Mouse (Mus musculus) retina, embryonic 14.5 days (tissue): ENCODE data around the gene Etv2.

ENCODE experiments used
- DNase-seq: peaks from one replicate; pipeline ENCODE4 v3.0.0-alpha.2; 2015; ENCODE audit warnings: low spot score

Gene Etv2

DNA sequence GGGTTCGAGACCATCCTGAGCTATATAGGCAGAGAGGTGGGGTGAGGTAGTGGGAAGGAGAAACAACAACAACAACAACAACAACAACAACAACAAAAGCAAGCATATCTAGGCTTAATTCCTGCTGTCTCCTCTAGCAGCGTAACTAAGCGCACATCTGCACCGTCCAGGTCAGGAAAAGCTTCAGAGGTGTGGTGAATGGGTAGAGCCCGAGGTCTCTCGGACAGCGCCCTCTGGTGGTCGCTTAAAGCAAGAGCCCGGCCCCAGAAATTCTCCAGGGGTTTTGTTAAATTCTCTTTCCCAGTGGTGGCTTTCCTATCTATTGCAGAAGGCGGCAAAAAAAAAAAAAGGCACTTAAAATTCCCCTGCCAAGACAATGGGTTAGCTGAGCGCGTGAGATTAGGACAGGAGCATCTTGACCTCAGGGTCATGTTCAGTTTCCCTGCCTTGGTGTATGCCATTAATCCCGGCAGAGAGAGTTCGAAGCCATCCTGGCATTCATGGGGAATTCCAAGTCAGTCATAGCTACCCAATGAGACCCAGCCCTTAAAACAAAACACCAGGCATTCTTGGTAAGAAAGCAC, 22.0 kb downstream of the Etv2 start:
- peak; percentile 81 for DNase-seq

DNA sequence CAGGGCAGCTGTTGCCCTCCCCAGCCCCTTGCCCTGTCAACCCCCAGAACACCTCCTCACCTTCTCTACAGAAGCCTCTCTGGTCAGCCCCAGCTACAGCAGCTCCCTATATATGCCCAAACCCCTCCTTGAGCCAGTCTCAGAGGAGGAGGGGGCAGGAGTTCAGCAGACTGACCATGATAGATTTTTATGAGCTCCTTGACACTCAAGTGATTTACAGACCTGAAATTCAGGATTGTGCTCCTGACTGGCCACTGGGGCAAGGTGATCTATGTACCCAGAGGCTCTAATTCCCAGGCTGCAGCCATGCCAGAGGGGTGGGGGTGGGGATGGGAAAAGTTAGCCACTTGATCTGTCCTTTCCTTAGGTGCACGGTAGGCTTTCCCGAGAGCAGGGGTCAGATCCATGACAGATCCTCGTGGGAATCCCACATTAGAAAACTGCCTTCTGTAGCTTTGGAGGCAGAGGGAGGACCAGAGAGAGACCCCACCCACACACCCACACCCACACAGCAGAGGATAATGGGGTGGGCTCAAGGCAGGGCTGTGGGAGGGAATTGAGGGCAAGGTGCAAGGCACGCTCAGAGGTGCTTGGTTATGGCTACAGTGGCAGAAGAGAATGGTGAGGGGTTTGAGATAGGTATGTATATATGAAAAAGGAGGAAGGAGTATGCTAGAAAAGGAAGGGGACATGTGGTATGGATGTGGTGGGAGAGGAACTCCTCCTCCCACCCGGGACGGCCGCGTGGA, 22.8 kb downstream of the Etv2 start, which contains the start of gene Upk1a:
Gene Upk1a (minus strand): TSS at position 194 of the 749 bp plus-strand sequence.
- no peak for DNase-seq

DNA sequence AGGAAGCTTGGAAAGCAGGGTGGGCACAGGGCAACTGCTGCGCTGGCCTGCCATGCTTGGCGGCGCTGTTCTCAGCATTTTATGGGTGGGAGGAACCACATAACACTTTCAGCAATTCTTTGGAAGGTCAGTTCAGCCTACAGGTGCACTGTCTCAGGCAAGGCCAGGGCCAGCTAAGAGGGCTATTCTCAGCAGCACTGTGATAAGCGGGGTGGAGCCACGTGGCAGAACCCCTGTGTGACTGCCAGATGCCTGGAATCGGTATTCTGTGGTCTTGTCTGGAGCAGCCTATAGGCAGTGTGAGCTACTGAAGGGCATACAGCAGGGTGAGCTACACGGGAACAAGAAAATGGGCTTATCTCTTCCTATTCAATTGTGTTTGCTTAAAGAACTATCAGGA, 25.6 kb downstream of the Etv2 start:
- DNase-seq, result no peak

DNA sequence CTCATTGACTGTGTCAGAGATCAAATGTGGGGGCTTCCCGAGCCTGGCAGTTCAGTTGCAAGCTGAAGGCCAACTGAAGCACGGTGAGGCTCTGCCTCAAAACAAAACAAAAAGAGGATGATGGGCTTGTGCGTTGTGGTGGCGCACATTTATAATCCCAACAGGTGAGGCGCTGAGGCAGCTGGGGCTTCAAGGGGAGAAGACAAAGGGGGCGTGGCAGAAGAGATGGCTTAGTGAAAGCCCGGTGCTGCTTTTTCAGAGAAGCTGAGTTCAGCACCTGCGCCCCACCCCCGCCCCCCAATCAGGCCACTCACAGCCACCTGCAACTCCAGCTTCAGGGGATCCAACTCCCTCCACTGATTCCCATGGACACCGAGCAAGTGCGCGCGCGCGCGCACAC, 27.2 kb downstream of the Etv2 start:
- no peak for DNase-seq

DNA sequence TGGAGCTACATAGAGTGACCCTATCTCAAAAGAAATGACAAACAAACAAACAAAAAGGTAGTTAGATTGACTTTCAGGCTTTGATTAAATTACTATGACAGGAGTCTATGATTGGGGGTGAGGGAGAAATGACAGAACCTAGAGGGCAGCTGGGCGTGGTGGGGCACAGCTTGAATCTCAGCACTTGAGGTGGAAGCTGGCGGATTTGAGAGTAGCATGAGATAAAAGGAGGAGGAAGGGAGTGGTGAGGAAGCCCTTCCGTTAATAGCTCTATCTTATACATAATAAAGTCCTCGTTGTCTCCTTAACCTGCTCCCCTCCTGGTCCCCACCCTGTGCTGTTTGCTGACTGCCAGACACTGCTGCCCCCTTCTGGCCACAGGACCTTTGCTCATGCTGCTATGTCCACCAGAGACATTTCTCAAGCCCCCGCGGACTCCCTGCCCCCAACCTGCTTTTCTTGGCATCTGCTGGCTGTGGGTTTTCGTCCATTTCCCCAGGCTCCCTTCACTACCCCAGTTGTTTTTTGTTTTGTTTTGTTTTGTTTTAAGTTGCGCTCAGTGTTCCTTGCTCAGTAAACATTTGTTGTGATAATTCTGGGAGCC, 27.8 kb downstream of the Etv2 start:
- peak; percentile 71 for DNase-seq

DNA sequence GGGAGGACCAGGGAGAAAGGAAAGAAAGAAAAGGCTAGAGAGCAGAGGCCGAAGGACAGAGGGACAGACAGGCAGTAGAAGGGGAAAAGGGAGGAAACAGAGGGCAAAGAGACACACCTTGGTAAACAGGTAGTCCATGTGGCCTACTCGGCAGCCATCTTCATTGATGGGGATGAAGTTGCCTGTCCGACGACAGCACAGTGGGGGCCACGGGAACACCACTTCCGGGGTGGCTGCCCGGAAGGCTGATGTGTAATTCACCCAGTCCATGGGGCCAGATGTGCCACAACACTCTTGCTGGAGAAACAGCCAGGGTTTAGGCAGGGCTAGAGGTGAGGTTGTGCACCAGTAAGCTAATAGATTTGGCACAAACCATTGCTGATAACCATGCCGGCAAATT, 30.7 kb downstream of the Etv2 start:
- no peak for DNase-seq

DNA sequence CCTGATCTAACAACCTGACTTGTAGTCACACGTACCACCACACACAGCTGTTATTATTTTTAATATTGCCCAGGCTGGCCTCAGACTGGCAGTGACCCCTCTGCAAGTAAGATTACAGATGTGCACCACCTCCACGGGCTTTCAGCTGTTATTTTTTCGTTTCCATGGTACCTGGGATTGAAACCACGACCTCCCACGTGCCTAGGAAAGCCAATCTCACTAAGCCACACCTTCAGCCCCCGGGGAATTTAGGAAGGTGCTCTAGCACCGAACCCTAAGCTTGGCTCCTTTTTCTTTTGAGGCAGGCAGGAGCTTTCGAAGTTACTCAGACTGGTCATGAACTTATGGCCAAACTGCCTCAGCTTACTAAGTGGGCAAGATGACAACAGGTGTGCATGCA, 31.2 kb downstream of the Etv2 start:
- no peak for DNase-seq

DNA sequence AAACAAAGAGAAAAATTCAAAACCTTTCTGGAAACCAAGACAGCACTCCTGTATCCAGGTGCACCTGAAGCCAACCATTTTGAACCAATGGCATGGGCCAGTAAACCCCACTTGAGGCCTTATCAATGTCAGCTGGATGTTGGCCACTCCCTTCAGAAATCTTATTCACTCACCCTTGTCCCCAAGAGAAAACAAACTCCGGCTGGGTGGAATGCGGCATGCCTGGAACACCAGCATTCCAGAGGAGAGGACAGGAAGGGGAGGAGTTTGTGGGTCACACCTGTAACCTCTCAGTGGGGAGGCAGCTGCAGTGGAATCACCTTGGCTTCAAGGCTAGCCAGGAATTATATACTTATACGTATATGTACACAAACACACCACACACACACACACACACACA, 33.1 kb downstream of the Etv2 start:
- DNase-seq, result no peak

DNA sequence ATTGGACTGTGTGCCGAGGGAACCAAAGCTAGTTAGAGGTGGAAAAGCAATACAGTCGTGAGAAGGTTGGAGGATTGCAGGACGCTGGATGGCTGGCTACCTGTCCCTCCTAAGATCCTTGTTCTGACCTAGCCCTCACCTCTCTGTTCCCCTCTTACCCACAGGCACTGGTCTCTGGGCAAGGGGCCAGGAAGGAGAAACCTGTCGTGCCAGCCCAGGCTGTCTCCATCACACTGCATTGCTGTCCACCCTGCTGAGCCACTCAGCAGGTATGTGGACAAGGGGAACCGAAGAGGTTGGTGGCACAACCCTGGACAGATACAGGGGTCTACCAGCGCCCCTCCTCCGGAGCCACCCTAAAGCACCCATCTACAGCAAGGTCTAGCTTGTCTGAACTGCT, 35.0 kb downstream of the Etv2 start:
- DNase-seq, result no peak

DNA sequence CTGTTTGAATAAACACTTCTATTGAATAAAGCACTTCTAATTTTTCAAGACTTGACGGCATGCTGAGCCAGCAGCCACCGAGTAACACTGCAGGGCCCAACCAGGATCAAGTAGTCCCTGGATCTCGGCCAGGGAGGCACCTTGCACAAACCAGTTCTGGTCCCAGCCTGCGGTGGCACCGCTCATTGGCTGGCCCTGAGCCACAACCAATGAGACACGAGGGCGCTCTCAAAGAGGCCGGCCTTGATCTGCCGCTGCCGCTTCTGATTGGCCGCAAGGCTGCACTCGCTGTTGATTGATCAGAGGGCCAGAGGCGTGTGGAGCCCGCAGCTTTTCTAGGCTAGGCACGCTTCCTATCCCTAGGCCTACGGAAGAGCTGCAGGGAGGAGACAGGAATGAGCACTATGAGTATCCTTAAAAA, 35.7 kb downstream of the Etv2 start:
- peak; percentile 87 for DNase-seq

DNA sequence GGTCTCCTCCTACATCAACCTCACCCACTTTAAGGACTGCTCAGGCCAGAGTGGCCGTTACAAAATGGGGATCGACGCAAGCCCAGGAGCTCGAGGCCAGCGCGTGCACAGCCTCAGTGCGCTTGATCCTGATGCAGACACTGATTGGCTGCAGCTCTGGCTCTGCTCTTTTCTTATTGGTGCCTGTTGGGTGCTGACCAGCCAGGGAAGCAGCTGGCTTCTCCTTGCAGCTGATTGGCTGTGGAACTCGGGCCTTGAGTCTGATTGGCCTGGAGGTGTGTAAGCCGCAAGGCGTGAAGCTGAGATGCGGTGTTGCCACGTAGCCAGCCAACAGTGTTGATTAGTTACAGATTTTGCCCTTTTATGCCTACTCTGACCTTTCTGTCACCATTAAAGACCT, 36.9 kb downstream of the Etv2 start, which contains the start of gene Zbtb32:
Gene Zbtb32 (minus strand): TSS at position 124 of the 400 bp plus-strand sequence.
- no peak for DNase-seq

DNA sequence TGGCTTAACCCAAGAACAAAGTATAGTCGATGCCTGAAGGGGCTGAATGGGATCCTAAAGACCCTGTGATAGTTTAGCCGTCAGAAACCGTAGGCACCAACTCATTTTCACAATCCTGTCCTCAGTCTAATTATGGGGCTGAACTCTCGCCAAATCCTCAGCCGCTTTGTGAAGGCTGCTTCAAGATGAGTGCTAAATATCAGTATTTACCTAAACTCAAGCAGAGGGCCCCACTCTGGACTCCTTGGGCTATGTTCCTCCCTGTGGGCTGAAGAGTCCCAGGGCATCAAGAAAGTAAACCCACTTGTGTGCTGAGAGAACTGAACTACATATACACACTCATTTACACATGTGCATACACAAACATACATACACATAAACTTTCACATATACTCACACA, 38.8 kb downstream of the Etv2 start:
- DNase-seq, result no peak

DNA sequence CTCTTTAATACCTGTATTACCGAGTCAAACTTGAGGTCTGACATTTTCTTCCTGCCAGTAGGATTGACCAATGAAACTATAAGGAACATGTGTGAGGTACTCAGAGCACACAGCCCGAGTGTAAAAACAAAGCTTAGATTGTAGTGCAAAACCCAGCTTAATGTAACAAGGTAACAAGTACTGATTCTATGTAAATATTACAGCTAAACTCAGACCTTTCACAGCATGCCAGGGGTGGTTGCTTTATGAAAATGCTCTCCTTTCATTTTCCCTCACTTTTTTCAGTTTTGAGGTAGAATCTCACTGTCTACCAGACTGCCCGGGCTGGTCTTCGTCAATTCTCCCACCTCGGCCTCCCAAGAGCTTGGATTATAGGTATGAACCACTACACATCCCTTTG, 39.6 kb downstream of the Etv2 start:
- DNase-seq, result no peak

DNA sequence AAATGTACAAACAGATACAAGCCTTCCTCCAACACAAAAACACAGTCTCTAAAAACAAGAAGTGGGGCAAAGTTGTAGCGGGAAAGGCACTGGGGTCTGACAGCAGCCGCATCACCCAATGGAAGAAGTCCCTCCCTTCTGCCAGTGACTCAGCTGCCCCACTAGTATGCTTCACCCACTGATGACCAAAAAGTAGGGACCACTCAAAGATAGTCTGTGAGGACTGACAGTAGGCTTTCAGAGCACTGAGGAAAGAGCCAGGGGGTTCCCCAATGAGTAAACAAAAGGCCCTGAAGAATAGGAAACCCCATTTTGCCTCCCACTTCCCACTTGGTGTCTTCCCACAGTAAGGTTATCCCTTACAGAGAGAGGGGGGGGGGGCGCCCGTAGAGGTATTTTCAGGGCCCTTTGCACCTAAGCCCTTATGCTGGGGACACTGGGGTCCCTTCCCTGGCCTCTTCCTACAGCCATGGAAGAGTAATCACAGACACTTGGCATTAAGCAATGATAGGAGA, 41.1 kb downstream of the Etv2 start:
- no peak for DNase-seq

DNA sequence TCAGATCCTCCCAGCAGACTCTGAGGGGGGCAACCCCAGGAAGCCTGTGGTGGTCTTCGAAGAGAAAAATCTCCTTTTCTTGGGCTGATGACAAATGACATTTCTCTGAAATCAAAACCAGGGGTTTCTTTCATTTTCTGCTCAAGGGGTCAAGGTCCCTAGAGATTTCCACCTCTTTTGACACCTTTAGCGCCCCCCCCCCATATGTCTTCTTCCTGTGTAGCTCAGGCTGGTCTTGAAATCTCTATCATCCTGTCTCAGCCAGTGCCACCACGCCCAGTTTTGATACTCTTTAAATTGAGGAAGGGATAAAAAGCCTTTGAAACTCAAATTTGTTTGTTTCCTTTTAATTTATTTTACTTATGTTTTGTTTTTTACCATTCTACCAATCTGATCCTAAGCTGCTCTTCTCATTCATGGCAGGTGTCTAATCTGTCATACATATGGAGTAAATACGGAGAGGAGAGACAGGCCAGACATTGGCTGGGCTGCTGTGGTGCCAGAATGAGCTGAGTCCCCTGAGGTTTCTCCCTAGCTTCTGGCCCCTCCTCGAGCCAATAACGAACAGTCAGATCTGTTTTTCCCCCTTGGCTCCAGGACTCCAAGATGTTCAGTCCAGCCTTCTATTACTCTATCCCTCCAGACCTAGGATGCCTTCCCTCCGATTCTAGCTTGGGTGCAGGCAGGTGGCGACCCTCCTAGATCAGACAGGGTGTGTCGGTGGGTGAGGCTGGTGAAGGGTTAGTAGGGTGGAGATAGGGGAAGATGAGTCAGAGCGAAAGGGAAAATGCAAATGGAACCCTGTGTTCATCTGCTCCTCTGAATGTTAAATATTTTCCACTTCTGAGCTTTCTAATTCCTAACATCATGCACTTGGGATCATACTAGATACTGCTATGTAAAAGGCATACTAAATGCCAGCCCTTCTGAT, 41.8 kb downstream of the Etv2 start:
- no peak for DNase-seq

DNA sequence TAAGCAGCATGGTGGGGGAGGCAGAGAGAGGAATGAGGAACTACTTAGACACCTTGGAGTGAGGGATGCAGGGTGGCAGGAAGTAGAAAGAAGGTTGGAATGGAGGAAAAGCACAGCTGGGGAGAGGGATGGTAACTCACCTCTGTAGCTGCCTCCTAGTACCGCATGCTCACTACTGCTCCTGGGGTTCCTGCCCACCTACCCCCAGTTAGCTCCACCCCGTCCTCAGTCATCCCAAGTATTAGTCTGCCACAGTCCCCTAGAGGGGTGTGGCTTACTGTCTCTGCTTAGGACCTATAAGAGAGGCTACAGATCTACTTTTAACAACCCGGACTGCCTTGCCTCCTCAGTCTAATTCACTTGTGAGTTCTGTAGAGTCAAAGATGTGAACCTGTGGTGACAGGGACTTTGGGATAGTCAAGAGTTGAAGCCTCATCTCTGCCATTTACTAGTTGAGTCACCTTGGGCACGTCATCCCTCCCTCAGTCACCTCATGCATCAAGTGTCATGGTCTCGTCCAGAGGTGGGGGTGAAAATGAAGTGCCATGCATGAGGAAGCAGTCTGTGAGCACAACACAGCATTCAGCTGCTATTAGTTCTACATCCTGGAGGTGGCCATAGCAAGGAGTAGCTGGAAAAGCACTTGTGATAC, 42.8 kb downstream of the Etv2 start:
- no peak for DNase-seq

DNA sequence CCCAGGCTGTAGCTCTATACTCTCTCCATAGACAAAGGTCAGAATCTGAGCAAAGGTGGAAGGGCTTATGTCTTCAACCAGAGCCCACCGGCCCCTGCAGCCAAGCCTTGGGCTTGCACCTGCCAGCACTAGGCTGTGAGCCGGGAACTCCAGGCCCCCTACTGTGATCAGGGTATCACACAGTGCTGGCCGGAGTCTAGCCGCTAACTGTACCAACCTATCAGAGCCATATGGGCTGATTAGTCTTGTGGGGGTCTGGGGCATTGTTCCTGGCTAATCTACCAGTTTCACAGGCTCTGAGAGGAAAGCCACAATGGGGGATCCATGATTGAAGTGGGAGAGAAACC, 44.1 kb downstream of the Etv2 start:
- DNase-seq, result peak; percentile 41

DNA sequence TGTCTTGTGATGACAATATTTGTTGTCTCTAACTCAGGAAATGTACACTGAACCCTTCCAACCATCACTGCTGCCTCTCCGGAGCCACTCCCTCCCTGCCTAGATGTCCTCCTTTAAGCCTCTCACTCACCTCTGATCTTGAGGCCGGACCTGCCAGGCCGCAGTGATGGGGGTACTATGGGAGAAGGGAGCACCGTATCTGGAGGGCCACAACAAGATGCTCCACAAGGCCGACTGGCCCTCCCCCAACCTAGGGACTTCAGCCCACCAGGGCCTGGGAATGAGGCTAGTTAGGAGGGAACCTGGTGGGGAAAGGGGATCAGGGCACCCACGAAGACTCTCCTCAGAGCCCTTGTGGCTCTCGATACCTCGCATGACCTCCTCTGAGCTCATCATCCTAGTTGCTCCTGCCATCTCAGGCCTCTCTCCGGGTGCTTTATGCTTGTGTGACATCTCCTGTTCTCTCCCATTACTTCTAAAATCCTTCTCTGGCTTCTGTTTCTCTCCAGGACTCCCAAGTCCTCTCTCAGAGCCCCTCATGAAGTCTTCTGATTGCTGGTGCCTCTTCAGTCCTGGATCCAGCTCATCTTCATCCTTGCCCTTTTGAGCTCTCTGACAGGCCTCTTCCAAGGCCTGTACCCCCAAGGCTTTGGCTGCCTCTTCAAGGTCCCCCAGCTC, 44.6 kb downstream of the Etv2 start:
- no peak for DNase-seq

DNA sequence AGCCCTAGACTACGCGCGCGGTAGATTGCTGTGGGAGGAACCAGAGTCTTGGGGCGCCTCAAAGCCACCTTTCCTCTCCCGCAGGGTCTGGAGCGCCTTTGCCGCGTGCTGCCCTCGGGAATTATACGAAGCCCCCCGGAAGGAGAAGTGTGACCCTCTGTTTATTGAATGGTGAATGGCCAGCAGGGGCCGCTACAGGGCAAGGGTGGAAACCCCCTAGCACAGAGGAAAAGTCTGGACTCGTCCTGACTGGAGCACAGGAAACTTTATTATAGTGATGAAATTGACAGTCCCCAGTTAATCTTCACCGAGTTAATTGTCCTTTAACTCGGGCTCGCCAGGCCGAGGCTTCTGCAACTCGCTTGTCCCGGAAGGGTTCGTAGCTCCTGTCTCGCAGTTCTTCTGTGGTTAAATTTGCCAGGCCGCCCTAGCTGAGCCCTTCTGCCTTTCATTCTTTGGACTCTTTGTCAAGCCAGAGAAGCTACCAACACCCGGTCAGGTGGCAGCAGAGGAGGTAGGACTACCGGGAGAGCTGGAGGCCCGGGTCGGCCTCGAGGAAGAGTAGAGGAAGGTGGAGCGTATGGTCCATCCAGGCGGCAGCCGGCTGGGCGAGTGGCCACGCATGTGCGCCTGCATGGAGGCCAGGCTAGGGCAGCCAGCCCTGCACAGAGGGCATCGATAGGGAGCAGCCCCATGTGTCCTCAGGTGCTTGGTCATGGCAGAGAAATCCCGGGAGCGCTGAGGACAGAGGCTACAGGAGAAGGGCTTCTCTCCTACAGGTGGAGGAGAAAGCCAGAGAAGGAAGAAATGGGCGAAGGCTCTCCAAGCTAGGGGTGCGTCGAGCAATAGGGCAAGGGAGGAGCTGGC, 46.0 kb downstream of the Etv2 start:
- peak; percentile 96 for DNase-seq
